Mouse (Mus musculus) forebrain, embryonic 16.5 days (tissue): Measurements from ENCODE around the gene Il6. TPM values are rescaled to one million over a fixed set of nuclear protein-coding genes. Genes with fewer than 3 reads are reported as not detected.

Experiments used
- ATAC-seq: fragments of 200-750 bp; cut with Nextera tagmentation; 2 replicates; pipeline ENCODE4 v1.8.0; 2017; ENCODE audit warnings: mild to moderate bottlenecking, moderate library complexity
- H3K27ac ChIP-seq: fragments of 300-500 bp; sonication (generic); 2 replicates; pipeline ENCODE4 v1.5.1; 2014; ENCODE audit warnings: low read length, control low read depth
- H3K27me3 ChIP-seq: fragments of 300-500 bp; sonication (generic); replicated peaks from 2 replicates; pipeline ENCODE4 v1.6.1; 2014; ENCODE audit warnings: low read length; ENCODE audit not compliant: control insufficient read depth, insufficient read depth
- H3K36me3 ChIP-seq: fragments of 300-500 bp; sonication (generic); 2 replicates; pipeline ENCODE4 v1.6.1; 2014; ENCODE audit not compliant: control insufficient read depth, insufficient read depth
- H3K4me1 ChIP-seq: fragments of 300-500 bp; sonication (generic); replicated peaks from 2 replicates; pipeline ENCODE4 v1.6.1; 2014; ENCODE audit warnings: low read length; ENCODE audit not compliant: control insufficient read depth, insufficient read depth
- H3K4me2 ChIP-seq: fragments of 300-500 bp; sonication (generic); 2 replicates; pipeline ENCODE4 v1.6.1; 2014; ENCODE audit warnings: mild to moderate bottlenecking, low read length, control low read depth
- H3K4me3 ChIP-seq: fragments of 300-500 bp; sonication (generic); replicated peaks from 2 replicates; pipeline ENCODE4 v1.5.1; 2014; ENCODE audit warnings: mild to moderate bottlenecking, low read length, control low read depth
- H3K9ac ChIP-seq: fragments of 300-500 bp; sonication (generic); replicated peaks from 2 replicates; pipeline ENCODE4 v1.6.1; 2014; ENCODE audit warnings: low read depth, low read length, control low read depth
- H3K9me3 ChIP-seq: fragments of 300-500 bp; sonication (generic); 2 replicates; pipeline ENCODE4 v1.6.1; 2016; ENCODE audit warnings: low read length; ENCODE audit not compliant: control insufficient read depth
- WGBS: fragments of 180-500 bp; shearing (Covaris S2); extraction: QIAGEN DNeasy Blood & Tissue Kit; methylation state at CpG from one replicate; pipeline ENCODE4 v1.1.7; 2014; 5-methylcytosine and 5-hydroxymethylcytosine counted together
- polyA plus RNA-seq: library from polyadenylated mRNA; unstranded; fragments of >200 nt; fragmentation: Nextera tagmentation; extraction: Ambion mirVana; gene quantifications from 2 replicates; pipeline ENCODE4 v1.2.1, GENCODE M21; 2015

Gene Il6
- 0.23 TPM in 1 of 2 replicates, not detected in the other for polyA plus RNA-seq

GRCm38 (mm10) chr5:30012726-30013503, at the start of gene Il6:
Il6 (plus strand) TSS chr5:30013114.
- ATAC-seq = peak; percentile 93
- Histone ChIP-seq H3K4me3 (no peak within 1 kb of the TSS), H3K27me3 (no peaks in the 10 kb centered on the region), H3K36me3 (no peaks in the 10 kb centered on the region), H3K27ac (no peak within 1 kb of the TSS), H3K9ac (no peak within 1 kb of the TSS), H3K9me3 (no peaks in the 10 kb centered on the region), H3K4me2 (peak within 1 kb of the TSS; percentile 21; the same call in 1 of the 2 replicates), H3K4me1 (peaks cover 9% of the 10 kb centered on the region)
- WGBS = 47% methylated on average over 16 of the region's 16 CpGs

DNA sequence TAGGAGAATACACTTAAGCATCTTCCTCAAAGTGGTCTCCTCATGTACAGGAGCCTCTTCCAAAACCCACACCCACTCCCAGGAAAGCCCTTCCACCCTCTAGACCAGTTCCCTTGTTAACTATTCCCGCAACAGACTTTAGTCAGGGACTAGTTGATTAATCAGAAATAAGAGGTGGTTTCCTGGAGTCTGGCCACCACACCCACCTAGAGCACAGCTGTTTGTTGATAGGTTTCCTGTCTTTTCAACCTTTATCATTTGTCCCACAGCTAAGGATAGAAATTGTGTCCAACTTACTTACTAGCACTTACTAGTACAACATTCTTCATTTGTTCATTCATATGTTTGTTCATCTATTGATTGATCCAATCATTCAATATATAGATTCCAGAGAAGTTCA, 49.4 kb upstream of the Il6 start:
- Histone ChIP-seq H3K36me3 (no peaks in the 10 kb centered on the region), H3K27me3 (no peaks in the 10 kb centered on the region), H3K27ac (no peak overlapping the region), H3K4me2 (no peak overlapping the region), H3K4me3 (no peak overlapping the region), H3K9ac (no peak overlapping the region), H3K9me3 (no peaks in the 10 kb centered on the region), H3K4me1 (no peaks in the 10 kb centered on the region)
- ATAC-seq = no peak
- 77% methylated on average over 1 of the region's 1 CpGs for WGBS

DNA sequence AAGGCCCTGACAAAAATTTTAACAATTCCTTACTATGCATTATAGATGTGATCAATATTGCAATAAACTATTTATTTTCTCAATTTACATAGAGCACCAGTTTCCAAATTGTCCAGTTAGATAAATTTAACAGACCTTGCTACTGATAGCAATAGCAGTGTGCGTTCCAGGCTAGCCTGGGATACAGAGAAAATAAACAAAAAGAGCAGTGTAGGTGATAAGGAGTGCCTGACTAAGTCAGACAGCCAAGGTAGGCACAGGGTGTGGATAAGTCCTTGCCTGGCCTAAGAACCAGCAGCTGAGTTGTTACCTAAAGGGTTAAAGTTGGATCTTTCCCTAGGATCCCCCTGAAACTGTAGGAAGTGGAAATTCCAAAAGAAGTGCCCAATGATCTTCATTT, 42.7 kb upstream of the Il6 start:
- Histone ChIP-seq H3K4me1 (no peaks in the 10 kb centered on the region), H3K27me3 (no peaks in the 10 kb centered on the region), H3K4me3 (no peak overlapping the region), H3K36me3 (no peaks in the 10 kb centered on the region), H3K4me2 (no peak overlapping the region), H3K9ac (no peak overlapping the region), H3K9me3 (no peaks in the 10 kb centered on the region), H3K27ac (no peak overlapping the region)
- no peak for ATAC-seq
- WGBS = 97% methylated on average over 1 of the region's 1 CpGs

GRCm38 (mm10) chr5:29972796-29973195, 40.1 kb upstream of the Il6 start:
- H3K27ac ChIP-seq = no peak overlapping the region
- H3K4me1 ChIP-seq = no peaks in the 10 kb centered on the region
- ATAC-seq = no peak
- H3K36me3 ChIP-seq = no peaks in the 10 kb centered on the region
- H3K9me3 ChIP-seq = no peaks in the 10 kb centered on the region
- WGBS = 85% methylated on average over 5 of the region's 5 CpGs
- no peak overlapping the region for H3K9ac ChIP-seq
- no peak overlapping the region for H3K4me3 ChIP-seq
- no peak overlapping the region for H3K4me2 ChIP-seq
- H3K27me3 ChIP-seq = no peaks in the 10 kb centered on the region

- 78% methylated on average over 1 of the region's 1 CpGs for WGBS
- no peak overlapping the region for H3K27ac ChIP-seq
- H3K4me1 ChIP-seq = no peaks in the 10 kb centered on the region
- no peaks in the 10 kb centered on the region for H3K36me3 ChIP-seq
- no peak overlapping the region for H3K4me3 ChIP-seq
- no peaks in the 10 kb centered on the region for H3K9me3 ChIP-seq
- ATAC-seq = no peak
- H3K27me3 ChIP-seq = no peaks in the 10 kb centered on the region
- H3K9ac ChIP-seq = no peak overlapping the region
- H3K4me2 ChIP-seq = no peak overlapping the region
Measured at GRCm38 (mm10) chr5:29973533-29973932, 39.4 kb upstream of the Il6 start.

DNA sequence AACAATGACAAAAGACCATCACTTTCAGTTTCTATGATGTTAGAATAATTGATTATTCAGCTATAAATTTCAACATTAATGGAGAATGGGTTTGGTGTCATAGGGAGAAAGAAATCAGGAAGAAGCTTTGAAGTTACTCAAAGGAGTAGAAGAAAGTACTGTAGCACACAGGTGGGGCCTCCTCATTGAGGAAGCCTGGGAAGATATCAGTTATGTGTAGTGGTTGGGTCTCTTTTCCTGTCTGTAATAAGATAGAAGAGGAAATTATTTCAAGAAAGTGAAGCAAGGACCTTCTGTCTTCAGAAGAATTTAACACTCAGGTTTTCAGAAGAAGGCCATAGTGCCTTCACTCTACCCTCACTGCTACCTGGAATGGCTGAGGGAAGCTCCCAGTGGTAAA, 38.8 kb upstream of the Il6 start:
- no peak overlapping the region for H3K9ac ChIP-seq
- H3K27me3 ChIP-seq = no peaks in the 10 kb centered on the region
- no peaks in the 10 kb centered on the region for H3K4me1 ChIP-seq
- H3K4me3 ChIP-seq = no peak overlapping the region
- H3K9me3 ChIP-seq = no peaks in the 10 kb centered on the region
- H3K36me3 ChIP-seq = no peaks in the 10 kb centered on the region
- ATAC-seq = no peak
- H3K4me2 ChIP-seq = no peak overlapping the region
- no peak overlapping the region for H3K27ac ChIP-seq

- Histone ChIP-seq H3K36me3 (no peaks in the 10 kb centered on the region), H3K27ac (no peak overlapping the region), H3K27me3 (no peaks in the 10 kb centered on the region), H3K4me3 (no peak overlapping the region), H3K9me3 (no peaks in the 10 kb centered on the region), H3K4me1 (no peaks in the 10 kb centered on the region), H3K9ac (no peak overlapping the region), H3K4me2 (no peak overlapping the region)
- 97% methylated on average over 1 of the region's 1 CpGs for WGBS
- ATAC-seq = no peak
Measured at GRCm38 (mm10) chr5:29993583-29993982, 19.3 kb upstream of the Il6 start.

DNA sequence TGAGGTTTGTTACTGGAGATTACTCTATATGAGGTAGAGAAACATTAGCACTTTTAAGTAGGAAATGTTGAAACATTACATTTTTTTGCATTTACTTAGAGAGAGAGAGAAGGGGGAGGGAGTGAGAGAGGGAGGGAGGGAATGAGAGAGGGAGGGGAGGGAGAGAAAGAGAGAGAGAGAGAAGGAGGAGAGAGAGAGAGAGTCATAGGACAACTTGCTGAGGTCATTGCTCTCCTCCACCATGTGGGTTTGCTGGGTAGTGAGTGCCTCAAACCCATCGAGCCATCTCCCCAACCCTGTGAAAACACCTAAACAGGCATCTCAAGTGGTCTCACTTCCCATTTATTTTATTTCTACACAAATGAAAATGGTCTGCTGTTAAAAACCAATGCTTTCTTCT, 18.6 kb upstream of the Il6 start:
- Histone ChIP-seq H3K9ac (no peak overlapping the region), H3K36me3 (no peaks in the 10 kb centered on the region), H3K4me1 (no peaks in the 10 kb centered on the region), H3K27me3 (no peaks in the 10 kb centered on the region), H3K4me3 (no peak overlapping the region), H3K27ac (no peak overlapping the region), H3K9me3 (no peaks in the 10 kb centered on the region), H3K4me2 (no peak overlapping the region)
- WGBS = 92% methylated on average over 1 of the region's 1 CpGs
- no peak for ATAC-seq

DNA sequence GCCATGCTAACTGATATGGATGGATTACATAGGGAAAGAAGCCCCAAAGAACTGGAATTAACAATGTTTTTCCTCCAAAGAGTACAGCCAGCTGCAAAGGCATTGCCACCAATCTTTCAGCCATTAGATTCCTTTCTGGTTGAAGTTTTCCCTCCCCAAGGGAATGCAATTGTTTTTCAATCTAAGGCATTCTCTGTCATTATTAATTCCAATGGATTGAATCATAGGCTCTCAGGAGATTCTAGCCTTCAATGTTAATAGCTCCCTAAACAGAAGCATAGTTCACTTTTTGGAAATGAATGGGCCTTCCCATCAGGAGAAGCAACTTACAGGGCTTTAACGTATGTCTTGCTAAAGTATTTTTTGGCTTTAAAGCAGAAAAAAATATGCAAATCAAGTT, 15.6 kb upstream of the Il6 start:
- no peaks in the 10 kb centered on the region for H3K36me3 ChIP-seq
- no peaks in the 10 kb centered on the region for H3K27me3 ChIP-seq
- no peak overlapping the region for H3K9ac ChIP-seq
- H3K4me3 ChIP-seq = no peak overlapping the region
- no peak overlapping the region for H3K27ac ChIP-seq
- no peaks in the 10 kb centered on the region for H3K4me1 ChIP-seq
- no peak for ATAC-seq
- H3K4me2 ChIP-seq = no peak overlapping the region
- H3K9me3 ChIP-seq = no peaks in the 10 kb centered on the region
- WGBS = 77% methylated on average over 1 of the region's 1 CpGs

DNA sequence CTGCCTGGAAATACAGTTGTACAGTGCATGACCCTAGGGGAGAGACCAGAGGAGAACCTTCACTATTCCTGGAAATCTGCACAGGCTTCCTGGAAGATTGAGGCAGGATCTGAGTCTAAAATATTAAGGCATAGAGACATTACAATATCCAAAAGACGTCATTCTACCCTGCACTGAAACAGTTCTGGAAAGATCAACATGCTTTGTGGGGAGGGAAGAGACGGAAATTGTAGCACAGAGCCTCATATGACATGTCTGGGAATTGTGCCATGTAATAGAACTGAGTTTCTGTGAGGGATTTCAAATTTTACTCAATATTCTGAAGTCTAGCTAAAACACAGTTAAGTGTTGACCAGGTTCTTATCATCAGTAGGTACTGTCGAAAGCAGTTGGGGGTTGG, 12.0 kb upstream of the Il6 start:
- Histone ChIP-seq H3K4me3 (no peak overlapping the region), H3K9ac (no peak overlapping the region), H3K27me3 (no peaks in the 10 kb centered on the region), H3K36me3 (no peaks in the 10 kb centered on the region), H3K27ac (no peak overlapping the region), H3K4me2 (no peak overlapping the region), H3K9me3 (no peaks in the 10 kb centered on the region), H3K4me1 (no peaks in the 10 kb centered on the region)
- no peak for ATAC-seq
- WGBS = 74% methylated on average over 3 of the region's 3 CpGs
